16 mouse cellular contexts compared by ENCODE assay signal in genomic region chr15:68403554-68404070, GRCm38 (mm10).
"Had no signal": no experiment of that assay in that cellular context is flagged by ENCODE, and none has a peak within 500 bp of the region (broad histone marks: within the 10 kb centered on the region; RNA-seq: fewer than 3 reads in every experiment).

No protein-coding gene starts in this region.

- DNase-seq: kidney, postnatal 25 days; layer of hippocampus, adult 9-11 months; liver; liver, postnatal 0 days; lung, embryonic 14.5 days; lung, postnatal 4 days; midbrain, embryonic 14.5 days; thymus, adult 18-20 months; thymus, postnatal 36 days had no signal

- H3K36me3 ChIP-seq: limb, embryonic 10.5 days; limb, embryonic 13.5 days had no signal

- H3K9ac ChIP-seq: limb, embryonic 13.5 days; liver, embryonic 14.5 days; liver, postnatal 0 days; lung, embryonic 14.5 days had no signal

- H3K4me3 ChIP-seq: layer of hippocampus, adult 2 months; limb, embryonic 10.5 days; limb, embryonic 13.5 days had no signal

- H3K27me3 ChIP-seq: limb, embryonic 13.5 days had no signal

- H3K4me2 ChIP-seq: limb, embryonic 13.5 days; lung, embryonic 14.5 days; midbrain, embryonic 11.5 days had no signal

- H3K9me3 ChIP-seq: limb, embryonic 10.5 days; limb, embryonic 13.5 days had no signal

- ATAC-seq: liver, postnatal 0 days; lung, postnatal 0 days had no signal

- H3K27ac ChIP-seq: kidney, postnatal 0 days; layer of hippocampus, adult 2 months; limb, embryonic 10.5 days; limb, embryonic 13.5 days; liver, embryonic 14.5 days had no signal

- H3K4me1 ChIP-seq: limb, embryonic 10.5 days; limb, embryonic 13.5 days had no signal
